Mouse (Mus musculus) naive thymus-derived CD4-positive, alpha-beta T cell, adult 5 months (primary cell): ENCODE data around the gene Olfr1564. TPM values are rescaled to one million over a fixed set of nuclear protein-coding genes. Genes with fewer than 3 reads are reported as not detected.

ENCODE experiments used
- polyA plus RNA-seq: library from polyadenylated mRNA; unstranded; fragments of 100-300 nt; shearing (Covaris generic); gene quantifications from one replicate; pipeline ENCODE4 v1.2.1, GENCODE M21; 2017

Gene Olfr1564
- not detected for polyA plus RNA-seq

DNA sequence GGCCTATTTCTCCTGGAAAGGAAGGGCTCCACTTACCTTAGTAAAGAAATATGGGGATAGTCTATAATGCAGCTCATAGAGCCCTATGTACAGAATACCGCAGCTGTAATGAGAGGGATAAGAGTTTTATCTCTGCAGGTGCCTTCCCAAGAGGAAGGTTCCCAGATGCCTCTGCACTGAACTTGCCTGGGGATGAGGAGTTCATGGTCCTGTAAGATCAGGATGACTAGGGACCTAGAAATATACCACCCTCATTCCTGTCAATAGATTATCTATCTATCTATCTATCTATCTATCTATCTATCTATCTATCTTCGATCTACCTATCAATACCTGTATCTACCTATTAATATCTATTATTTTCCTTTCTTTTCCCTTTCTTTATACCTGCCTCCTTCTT lies at the start of gene Olfr1564:
Gene Olfr1564 (minus strand): TSS at position 101 of the 400 bp plus-strand sequence.

DNA sequence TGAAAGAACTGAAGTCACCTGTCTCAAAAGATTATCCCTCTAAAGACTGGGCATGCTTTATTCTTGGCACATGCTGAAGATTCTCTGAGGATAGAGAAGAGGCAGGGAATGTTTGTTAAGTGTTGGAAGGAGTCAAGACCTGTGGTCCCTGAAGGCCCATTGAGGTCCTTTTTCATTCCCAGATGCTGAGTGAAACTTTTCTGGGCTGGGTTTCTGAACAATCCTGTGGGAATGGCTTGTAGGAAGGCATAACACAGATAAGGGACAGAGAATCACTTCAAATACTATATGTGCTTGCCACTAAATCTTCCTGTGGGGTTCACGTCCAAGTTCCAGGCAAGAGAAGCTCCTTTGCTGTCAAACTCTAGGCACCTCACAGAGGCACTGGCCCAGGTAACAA lies 42.9 kb upstream of the Olfr1564 start, which contains the start of gene Olfr63:
Gene Olfr63 (plus strand): TSS at position 301 of the 400 bp plus-strand sequence.

DNA sequence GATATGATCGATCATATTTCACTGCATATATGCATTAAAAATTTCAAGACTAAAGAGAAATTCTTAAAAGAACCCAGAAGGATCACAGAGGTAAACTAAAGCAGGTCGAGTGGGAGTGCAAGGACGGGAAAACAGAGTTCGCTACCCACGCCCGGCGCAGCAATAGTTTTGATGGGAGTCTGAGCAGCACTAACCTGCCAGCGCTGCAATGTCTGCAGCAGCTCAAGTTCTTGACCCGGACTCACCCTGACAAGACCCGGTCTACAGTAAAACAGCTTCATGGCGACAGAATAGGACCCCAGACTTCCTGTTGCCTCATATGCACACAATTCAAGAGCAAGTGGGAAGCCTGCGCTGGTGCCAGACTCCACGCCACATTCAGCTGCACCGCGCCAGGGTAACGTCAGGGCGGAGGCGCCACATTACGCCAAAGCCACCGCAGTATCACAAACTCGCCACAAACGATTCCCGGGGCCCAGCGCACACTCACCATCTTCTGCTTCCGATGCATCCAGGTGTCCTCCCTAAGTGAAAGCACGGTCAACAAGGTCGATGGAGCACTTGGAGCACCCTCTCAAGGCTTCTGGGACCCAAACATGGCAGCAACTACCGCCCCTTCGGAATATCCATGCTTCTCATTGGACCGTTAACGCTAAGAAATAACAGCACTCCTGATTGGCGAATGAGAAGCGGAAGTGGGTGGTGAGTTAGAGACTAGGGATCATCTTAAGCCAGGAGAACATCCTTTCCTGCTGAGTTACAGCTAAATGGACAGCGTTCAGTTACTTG lies 33.2 kb upstream of the Olfr1564 start, which contains the start of gene Zfp955a:
Gene Zfp955a (minus strand): TSS at position 616 of the 789 bp plus-strand sequence.

DNA sequence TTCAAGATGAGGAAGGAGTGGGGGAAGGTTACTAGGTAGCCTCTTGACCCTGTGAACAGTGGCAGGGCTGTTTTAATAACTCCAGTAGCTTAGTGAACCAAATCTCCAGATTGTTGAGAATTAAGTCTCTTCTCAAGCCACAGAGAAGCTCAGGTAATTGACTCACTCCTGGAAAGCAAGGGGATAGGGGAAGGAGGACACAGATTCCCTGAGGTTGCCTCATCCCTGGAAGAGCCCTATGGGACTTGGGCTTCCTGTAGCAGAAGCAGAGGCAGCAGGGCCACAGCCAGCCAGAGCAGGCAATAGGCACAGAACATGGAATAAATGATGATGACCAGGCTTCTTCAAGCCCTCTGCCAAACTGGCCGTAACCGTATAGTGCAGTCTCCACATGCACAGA lies 30.5 kb downstream of the Olfr1564 start, which contains the start of gene Olfr239:
Gene Olfr239 (plus strand): TSS at position 301 of the 400 bp plus-strand sequence.

DNA sequence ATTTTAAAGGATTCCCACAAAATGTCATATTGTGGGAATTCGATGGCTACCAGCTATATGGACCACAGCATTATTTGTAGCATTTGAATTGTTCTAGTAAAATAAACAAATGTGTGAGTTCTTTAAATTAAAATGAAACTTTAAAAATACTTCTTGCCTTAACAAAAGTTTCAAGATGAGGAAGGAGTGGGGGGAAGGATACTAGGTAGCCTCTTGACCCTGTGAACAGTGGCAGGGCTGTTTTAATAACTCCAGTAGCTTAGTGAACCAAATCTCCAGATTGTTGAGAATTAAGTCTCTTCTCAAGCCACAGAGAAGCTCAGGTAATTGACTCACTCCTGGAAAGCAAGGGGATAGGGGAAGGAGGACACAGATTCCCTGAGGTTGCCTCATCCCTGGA lies 53.3 kb downstream of the Olfr1564 start, which contains the start of gene Olfr55:
Gene Olfr55 (plus strand): TSS at position 301 of the 400 bp plus-strand sequence.

Other genes starting within 250 kb of the Olfr1564 start
- 12.2 TPM for gene Zfp952, start 228.6 kb downstream of the Olfr1564 start, polyA plus RNA-seq
- gene Zfp763, start 188.3 kb downstream of the Olfr1564 start, polyA plus RNA-seq: 2.1 TPM
- not detected for gene 4921501E09Rik, start 153.6 kb downstream of the Olfr1564 start, polyA plus RNA-seq
- 3.1 TPM for gene Zfp563, start 132.4 kb downstream of the Olfr1564 start, polyA plus RNA-seq
- gene Morc2b, start 82.0 kb downstream of the Olfr1564 start, polyA plus RNA-seq: not detected
- not detected for gene Olfr55, start 53.2 kb downstream of the Olfr1564 start, polyA plus RNA-seq
- not detected for gene Olfr239, start 30.4 kb downstream of the Olfr1564 start, polyA plus RNA-seq
- gene Zfp955a, start 33.5 kb upstream of the Olfr1564 start, polyA plus RNA-seq: 11.8 TPM
- gene Olfr63, start 43.0 kb upstream of the Olfr1564 start, polyA plus RNA-seq: 0.05 TPM
- 8.8 TPM for gene Zfp955b, start 67.9 kb upstream of the Olfr1564 start, polyA plus RNA-seq
- gene Zfp81, start 137.2 kb upstream of the Olfr1564 start, polyA plus RNA-seq: 11.9 TPM
- gene Zfp101, start 173.0 kb upstream of the Olfr1564 start, polyA plus RNA-seq: 14.1 TPM
- gene Actl9, start 211.2 kb upstream of the Olfr1564 start, polyA plus RNA-seq: not detected